Mouse (Mus musculus): ENCODE results near the gene Smtnl2. TPM values are rescaled to one million over a fixed set of nuclear protein-coding genes. Genes with fewer than 3 reads are reported as not detected.

Smtnl2 gene
- 109 and 124 TPM in 2 replicates for polyA plus RNA-seq (2015; fragmentation: Nextera tagmentation; extraction: Ambion mirVana)

DNA sequence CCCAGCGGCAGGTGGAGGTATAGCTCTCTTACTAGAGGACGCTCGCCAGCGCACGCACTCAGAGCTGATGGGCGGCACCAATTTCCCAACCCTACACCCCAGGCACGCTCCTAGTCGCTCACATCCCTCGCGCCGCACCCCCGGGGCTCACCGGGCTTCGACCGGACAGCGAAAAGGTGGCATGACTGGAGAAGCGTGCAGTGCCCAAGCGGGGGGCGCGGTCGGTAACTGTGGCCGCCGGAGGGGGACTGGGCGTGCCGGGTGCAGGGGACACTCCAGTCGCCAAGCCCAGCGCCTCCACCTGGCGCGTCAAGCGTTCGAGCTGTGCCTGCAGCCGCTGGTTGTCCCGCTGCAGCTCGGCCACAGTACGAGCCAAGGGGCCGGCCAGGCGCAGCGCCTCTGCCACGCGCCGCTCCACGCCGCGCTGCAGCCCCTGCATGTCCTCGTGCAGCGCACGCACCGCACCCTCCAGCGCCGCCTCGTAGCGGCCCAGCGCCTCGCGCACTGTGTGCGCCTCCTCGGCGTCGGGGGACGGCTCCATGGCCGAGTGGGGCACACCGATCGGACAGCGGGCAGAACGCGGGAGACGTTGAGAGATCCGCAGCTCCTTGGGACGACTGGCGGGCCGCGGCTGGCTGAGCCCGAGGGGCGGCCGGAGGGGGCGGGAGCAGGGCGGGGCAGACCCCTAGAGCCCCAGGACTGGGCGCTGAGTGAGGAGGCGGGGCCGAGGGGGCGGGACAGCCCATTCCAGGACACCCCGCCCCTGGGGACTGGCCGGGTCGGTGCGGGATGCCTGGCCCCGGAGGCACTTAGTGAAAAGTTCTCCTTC is at the start of gene Smtnl2:
Gene Smtnl2, minus strand, starts transcription at position 621 of the 829 bp plus-strand sequence.
- 0% methylated on average over 74 of the region's 86 CpGs for WGBS
- ATAC-seq (ENCODE audit: low FRiP score, low TSS enrichment) = peak; percentile 96

DNA sequence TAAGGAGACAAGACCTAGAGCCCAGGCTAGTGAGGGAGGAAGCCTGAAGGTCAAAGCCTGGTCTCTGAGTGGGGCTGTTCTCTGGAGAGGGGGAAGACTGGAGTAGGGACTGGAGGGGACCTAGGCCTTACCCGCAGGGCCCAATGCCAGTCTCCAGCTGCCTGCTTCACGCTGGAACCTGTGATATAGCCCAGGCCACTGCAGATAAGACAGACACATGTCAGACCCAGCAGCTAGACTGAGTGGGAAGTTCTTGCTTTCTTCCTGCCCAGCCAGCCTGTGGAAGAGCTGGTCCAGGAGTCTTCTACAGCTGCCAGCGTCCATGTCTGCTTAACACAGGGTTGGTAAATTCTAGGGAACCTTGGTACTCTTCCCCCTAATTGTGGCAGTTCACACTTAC is 47.0 kb upstream of the Smtnl2 start:
- H3K9ac ChIP-seq (replicated peaks; ENCODE audit: low read length) = 0 out of 2 replicates have a peak overlapping the region, but pooled peaks have one; percentile 1
- 0 out of 2 replicates have a peak, but pooled peaks cover 3% of the 10 kb centered on the region for H3K4me1 ChIP-seq (ENCODE audit: insufficient read depth, low read length)
- ATAC-seq (ENCODE audit: low FRiP score, low TSS enrichment) = no peak
- 72% methylated on average over 3 of the region's 3 CpGs for WGBS
- no peaks in the 10 kb centered on the region for H3K36me3 ChIP-seq (ENCODE audit: insufficient read depth, low read length)
- H3K9me3 ChIP-seq (ENCODE audit: low read length) = no peaks in the 10 kb centered on the region
- H3K27ac ChIP-seq (ENCODE audit: low read length) = peak overlapping the region; percentile 59
- H3K4me3 ChIP-seq (ENCODE audit: low read length) = no peak overlapping the region
- no peak overlapping the region; the same call in 1 of the 2 replicates for H3K4me2 ChIP-seq (replicated peaks; ENCODE audit: low read depth, low read length)
- H3K27me3 ChIP-seq (ENCODE audit: insufficient read depth, low read length) = no peaks in the 10 kb centered on the region

More for the DNA sequence above, at the start of gene Smtnl2:
- Histone ChIP-seq H3K9me3 (ENCODE audit: low read length) (no peaks in the 10 kb centered on the region), H3K4me1 (ENCODE audit: insufficient read depth, low read length) (peaks cover 66% of the 10 kb centered on the region), H3K27ac (ENCODE audit: low read length) (peak within 1 kb of the TSS; percentile 98), H3K27me3 (ENCODE audit: insufficient read depth, low read length) (0 out of 2 replicates have a peak, but pooled peaks cover 4% of the 10 kb centered on the region), H3K4me3 (ENCODE audit: low read length) (peak within 1 kb of the TSS; percentile 83), H3K4me2 (replicated peaks; ENCODE audit: low read depth, low read length) (peak within 1 kb of the TSS; percentile 93), H3K9ac (replicated peaks; ENCODE audit: low read length) (peak within 1 kb of the TSS; percentile 82), H3K36me3 (ENCODE audit: insufficient read depth, low read length) (no peaks in the 10 kb centered on the region)

DNA sequence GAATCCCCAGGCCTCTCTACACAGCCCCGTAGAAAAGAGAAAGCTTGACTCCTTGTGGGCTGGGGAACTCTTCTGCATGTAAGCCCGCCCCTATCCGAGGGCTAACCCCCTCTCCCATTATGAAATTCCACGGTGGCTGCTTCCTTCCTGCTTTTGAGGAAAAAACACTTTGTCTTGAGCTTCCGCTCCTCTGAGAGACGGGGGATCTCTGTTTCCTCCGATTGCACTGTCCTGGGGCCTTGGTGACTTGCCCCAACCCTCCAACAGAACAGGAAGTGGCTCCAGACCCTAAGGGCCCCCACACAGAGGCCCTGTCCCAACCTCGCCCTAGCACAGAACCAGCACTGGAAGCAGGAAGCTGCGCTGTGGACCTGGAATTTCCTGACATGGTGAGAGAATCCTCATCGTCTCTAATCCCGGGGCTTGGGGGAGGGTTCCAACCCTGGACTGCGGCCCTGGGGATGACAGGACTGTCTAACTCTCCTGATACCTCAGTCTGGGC is 46.5 kb upstream of the Smtnl2 start:
- Histone ChIP-seq H3K4me3 (ENCODE audit: low read length) (no peak overlapping the region), H3K4me1 (ENCODE audit: insufficient read depth, low read length) (peaks cover 6% of the 10 kb centered on the region), H3K9ac (replicated peaks; ENCODE audit: low read length) (0 out of 2 replicates have a peak overlapping the region, but pooled peaks have one; percentile 1), H3K9me3 (ENCODE audit: low read length) (no peaks in the 10 kb centered on the region), H3K27me3 (ENCODE audit: insufficient read depth, low read length) (no peaks in the 10 kb centered on the region), H3K4me2 (replicated peaks; ENCODE audit: low read depth, low read length) (no peak overlapping the region; the same call in 1 of the 2 replicates), H3K36me3 (ENCODE audit: insufficient read depth, low read length) (no peaks in the 10 kb centered on the region), H3K27ac (ENCODE audit: low read length) (peak overlapping the region; percentile 59)
- 56% methylated on average over 12 of the region's 12 CpGs for WGBS
- peak; percentile 84 for ATAC-seq (ENCODE audit: low FRiP score, low TSS enrichment)

DNA sequence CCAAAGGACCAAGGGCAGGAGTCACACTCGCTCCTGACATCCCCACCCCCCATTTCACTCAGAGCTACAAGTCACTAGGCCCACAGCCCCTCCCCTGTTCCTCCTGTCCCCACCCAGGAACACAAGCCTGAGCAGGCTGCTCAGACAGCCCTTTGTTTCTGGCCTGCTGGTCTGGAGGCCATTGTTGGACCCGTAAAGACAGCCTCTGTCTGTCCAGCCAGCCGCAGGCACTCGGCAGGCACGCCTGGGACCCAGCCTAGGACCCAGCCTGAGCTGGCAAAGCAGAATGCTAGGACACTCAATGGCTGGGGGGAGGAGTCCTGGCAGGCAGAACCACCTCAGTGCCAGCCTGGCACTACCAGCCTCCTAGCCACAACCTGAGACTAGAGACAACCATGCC is 44.2 kb upstream of the Smtnl2 start:
- Histone ChIP-seq H3K4me3 (ENCODE audit: low read length) (no peak overlapping the region), H3K9ac (replicated peaks; ENCODE audit: low read length) (no peak overlapping the region), H3K27me3 (ENCODE audit: insufficient read depth, low read length) (no peaks in the 10 kb centered on the region), H3K27ac (ENCODE audit: low read length) (no peak overlapping the region), H3K4me2 (replicated peaks; ENCODE audit: low read depth, low read length) (no peak overlapping the region), H3K36me3 (ENCODE audit: insufficient read depth, low read length) (peaks cover 21% of the 10 kb centered on the region), H3K9me3 (ENCODE audit: low read length) (no peaks in the 10 kb centered on the region), H3K4me1 (ENCODE audit: insufficient read depth, low read length) (peaks cover 6% of the 10 kb centered on the region)
- 69% methylated on average over 5 of the region's 5 CpGs for WGBS
- ATAC-seq (ENCODE audit: low FRiP score, low TSS enrichment) = no peak

DNA sequence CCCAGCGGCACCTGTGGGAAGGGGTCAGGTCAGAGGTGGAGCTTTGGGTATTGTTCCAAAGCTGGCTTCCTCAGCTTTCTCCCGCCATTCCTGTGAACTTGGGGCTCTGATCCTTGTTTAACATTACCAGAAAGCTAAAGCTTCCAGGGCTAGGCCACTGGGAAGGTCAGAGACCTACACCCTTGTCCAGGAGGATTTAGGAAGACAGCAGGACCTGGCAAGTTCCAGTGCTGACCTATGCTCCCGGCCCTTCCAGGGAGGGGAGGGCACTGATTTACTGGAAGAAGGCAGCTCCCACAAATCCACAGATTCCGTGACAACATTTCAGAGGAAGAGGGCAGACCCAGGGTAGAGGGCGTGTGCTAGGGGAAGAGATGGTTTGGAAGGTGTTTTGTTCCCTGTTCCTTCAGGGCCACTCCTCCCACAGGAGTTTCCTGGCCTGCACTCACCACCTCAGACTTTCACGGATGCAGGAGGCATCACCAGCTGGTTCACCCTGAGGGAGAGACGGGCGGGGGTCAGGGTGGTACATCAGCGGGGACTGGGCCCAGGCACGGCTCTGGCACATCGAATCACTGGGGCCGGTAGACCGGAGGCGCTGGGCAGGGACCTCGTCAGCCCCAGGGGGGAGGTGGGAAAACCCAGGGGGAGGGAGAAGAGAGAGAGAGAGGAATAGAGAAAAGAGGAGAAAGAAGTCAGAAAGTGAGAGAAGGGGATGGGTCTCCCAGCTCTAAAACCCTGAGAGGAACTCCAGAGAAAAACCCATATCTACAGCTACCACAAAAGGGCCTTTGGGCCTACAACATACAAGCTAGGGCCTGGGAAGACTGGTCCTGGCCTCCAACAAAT is 41.8 kb upstream of the Smtnl2 start:
- no peaks in the 10 kb centered on the region for H3K27me3 ChIP-seq (ENCODE audit: insufficient read depth, low read length)
- H3K9ac ChIP-seq (replicated peaks; ENCODE audit: low read length) = no peak overlapping the region
- ATAC-seq (ENCODE audit: low FRiP score, low TSS enrichment) = no peak
- H3K4me1 ChIP-seq (ENCODE audit: insufficient read depth, low read length) = peaks cover 6% of the 10 kb centered on the region
- no peak overlapping the region for H3K27ac ChIP-seq (ENCODE audit: low read length)
- WGBS = 45% methylated on average over 15 of the region's 15 CpGs
- H3K4me3 ChIP-seq (ENCODE audit: low read length) = no peak overlapping the region
- peaks cover 45% of the 10 kb centered on the region for H3K36me3 ChIP-seq (ENCODE audit: insufficient read depth, low read length)
- H3K9me3 ChIP-seq (ENCODE audit: low read length) = no peaks in the 10 kb centered on the region
- H3K4me2 ChIP-seq (replicated peaks; ENCODE audit: low read depth, low read length) = no peak overlapping the region

DNA sequence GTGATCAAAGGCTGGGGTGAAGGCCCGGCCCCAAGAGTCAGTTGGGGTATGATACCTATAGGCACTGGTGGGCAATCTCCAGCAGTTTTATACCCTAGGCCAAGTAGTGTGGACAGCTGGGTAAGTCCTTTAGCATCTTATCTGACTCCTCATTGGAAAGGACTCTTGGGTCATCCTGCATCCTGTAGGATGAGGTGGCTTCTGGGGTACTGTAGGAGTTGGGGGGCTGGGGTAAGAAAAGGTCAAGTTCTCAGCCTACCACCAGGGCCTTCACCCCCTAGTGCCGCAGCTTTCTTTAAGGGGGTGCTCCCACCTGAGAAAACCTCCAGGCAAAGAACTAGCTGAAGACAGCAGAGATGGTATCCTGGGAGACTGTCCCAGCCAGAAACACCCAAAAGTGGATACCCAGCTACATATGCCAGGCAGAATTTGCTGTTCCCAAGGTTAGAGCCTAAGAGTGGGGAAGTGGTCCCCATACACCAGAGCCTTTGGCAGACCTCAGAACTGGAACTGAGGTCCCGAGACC is 40.7 kb upstream of the Smtnl2 start:
- ATAC-seq (ENCODE audit: low FRiP score, low TSS enrichment) = no peak
- 90% methylated on average over 3 of the region's 3 CpGs for WGBS
- Histone ChIP-seq H3K4me1 (ENCODE audit: insufficient read depth, low read length) (peaks cover 6% of the 10 kb centered on the region), H3K9ac (replicated peaks; ENCODE audit: low read length) (no peak overlapping the region), H3K9me3 (ENCODE audit: low read length) (no peaks in the 10 kb centered on the region), H3K4me3 (ENCODE audit: low read length) (no peak overlapping the region), H3K36me3 (ENCODE audit: insufficient read depth, low read length) (peaks cover 56% of the 10 kb centered on the region), H3K4me2 (replicated peaks; ENCODE audit: low read depth, low read length) (no peak overlapping the region), H3K27me3 (ENCODE audit: insufficient read depth, low read length) (no peaks in the 10 kb centered on the region), H3K27ac (ENCODE audit: low read length) (no peak overlapping the region)

DNA sequence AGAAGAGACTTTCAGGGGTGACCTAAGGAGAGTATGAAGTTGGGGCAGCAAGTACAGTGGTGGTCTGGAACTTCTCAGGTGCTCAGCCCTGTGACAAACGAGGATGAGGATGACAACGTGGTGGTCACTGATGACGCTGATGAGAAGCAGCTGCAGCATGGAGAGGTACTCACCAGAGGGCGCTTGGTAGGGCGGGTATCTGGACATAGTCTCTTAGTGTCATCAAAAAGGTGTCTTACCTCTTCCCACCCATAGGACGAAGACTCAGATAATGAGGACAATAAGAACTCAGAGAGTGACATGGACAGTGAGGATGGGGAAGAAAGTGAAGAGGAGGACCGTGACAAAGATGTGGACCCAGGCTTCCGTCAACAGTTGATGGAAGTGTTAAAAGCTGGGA is 36.0 kb upstream of the Smtnl2 start:
- ATAC-seq (ENCODE audit: low FRiP score, low TSS enrichment) = no peak
- H3K9me3 ChIP-seq (ENCODE audit: low read length) = no peaks in the 10 kb centered on the region
- H3K9ac ChIP-seq (replicated peaks; ENCODE audit: low read length) = no peak overlapping the region
- H3K4me2 ChIP-seq (replicated peaks; ENCODE audit: low read depth, low read length) = no peak overlapping the region
- H3K27ac ChIP-seq (ENCODE audit: low read length) = no peak overlapping the region
- H3K4me3 ChIP-seq (ENCODE audit: low read length) = no peak overlapping the region
- peaks cover 99% of the 10 kb centered on the region for H3K36me3 ChIP-seq (ENCODE audit: insufficient read depth, low read length)
- H3K4me1 ChIP-seq (ENCODE audit: insufficient read depth, low read length) = peaks cover 5% of the 10 kb centered on the region
- no peaks in the 10 kb centered on the region for H3K27me3 ChIP-seq (ENCODE audit: insufficient read depth, low read length)
- WGBS = 81% methylated on average over 8 of the region's 8 CpGs

DNA sequence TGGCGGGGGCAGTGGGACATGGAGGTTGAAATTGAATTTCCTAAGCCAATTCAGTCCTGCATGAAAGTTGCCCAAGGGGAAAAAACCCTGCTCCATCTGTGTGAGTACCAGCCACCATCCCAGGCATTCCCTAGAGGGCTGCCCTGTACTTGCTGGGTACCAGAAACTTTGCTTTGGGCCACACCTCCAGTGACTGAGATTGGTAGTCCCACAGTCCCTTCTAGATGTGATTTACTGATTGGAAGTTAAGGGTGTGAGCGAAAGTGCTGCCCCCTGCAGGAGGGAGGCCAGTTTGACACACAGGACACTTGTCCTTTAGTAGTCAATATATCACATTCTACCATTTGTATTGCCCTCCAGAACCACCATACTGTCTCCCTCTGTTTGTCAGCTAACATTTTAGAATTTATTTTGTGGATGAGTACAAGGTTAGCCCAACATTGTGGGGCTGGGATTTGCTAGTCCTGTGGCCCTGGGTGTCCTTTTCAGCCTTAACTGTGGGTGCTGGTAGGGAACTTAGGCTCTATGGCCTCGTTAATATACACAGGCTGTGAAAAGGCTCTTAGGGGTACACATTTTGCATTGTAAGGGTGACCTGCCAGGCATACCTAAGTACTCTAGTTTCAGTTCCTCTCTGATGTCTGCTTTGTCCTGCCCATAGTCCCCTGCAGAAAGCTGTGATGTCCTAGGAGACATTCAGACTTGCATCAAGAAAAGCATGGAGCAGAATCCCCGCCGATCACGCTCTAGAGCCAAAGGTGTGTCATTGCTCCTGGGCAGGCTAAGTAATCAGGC is 35.0 kb upstream of the Smtnl2 start:
- H3K27me3 ChIP-seq (ENCODE audit: insufficient read depth, low read length) = no peaks in the 10 kb centered on the region
- H3K4me2 ChIP-seq (replicated peaks; ENCODE audit: low read depth, low read length) = no peak overlapping the region
- H3K4me3 ChIP-seq (ENCODE audit: low read length) = no peak overlapping the region
- H3K4me1 ChIP-seq (ENCODE audit: insufficient read depth, low read length) = peaks cover 11% of the 10 kb centered on the region
- ATAC-seq (ENCODE audit: low FRiP score, low TSS enrichment) = no peak
- no peak overlapping the region for H3K9ac ChIP-seq (replicated peaks; ENCODE audit: low read length)
- peaks cover 90% of the 10 kb centered on the region for H3K36me3 ChIP-seq (ENCODE audit: insufficient read depth, low read length)
- no peaks in the 10 kb centered on the region for H3K9me3 ChIP-seq (ENCODE audit: low read length)
- no peak overlapping the region for H3K27ac ChIP-seq (ENCODE audit: low read length)
- WGBS = 86% methylated on average over 6 of the region's 6 CpGs
